Mouse (Mus musculus): ENCODE results near the gene Cd46. TPM values are rescaled to one million over a fixed set of nuclear protein-coding genes. Genes with fewer than 3 reads are reported as not detected.

Gene Cd46
- polyA plus RNA-seq, 1 experiment from 2014 or later, result 0.53 TPM

DNA sequence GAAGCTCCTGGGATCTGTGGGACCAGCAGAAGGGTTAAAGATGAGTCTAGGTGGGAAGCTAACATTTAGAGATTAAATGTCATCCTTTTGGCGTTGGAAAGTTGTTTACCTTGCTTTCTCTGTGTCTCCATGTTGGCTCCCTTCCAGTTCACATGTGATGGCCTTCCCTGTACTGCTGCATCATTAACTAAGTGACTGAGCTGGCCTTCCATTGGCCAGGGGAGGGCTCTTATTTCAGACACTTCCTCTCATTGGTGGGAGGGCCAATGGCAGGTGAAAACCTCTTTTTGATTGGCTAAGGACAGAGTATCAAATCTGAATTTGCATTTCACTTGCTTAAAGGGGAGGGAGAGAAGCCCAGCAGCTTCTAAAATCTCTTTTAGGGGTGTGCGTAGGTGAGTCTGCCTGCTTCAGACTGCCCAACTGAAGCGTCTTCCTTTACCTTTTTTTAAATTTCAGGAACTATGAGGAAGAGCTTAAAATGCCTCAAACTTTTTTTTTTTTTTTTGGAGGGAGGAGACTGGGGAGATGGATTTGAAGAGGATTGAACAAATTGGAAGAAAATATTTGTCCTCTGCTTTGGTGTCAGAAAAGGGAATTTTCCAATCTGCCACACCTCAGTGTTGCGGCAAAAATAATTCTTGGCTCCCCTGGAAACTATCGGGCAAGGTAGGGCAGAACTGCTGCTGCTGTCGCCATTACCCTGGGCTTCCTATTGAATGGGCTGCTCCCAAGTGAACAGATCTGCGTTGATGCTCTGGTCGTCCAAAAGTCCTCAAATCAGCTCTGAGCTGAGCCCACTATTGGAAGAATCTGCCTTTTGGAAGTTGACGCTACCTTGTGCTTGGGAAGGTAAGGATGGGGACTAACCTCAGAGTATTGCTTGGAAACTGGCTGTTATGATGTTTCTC, 73.7 kb downstream of the Cd46 start:
- no peak overlapping the region for H3K27ac ChIP-seq (replicated peaks in 1 of 2; ENCODE audit: control insufficient read depth in 1 of 2, insufficient read depth in 1 of 2, low read depth in 2 of 2, low read length in 2 of 2)
- ATAC-seq (ENCODE audit: insufficient number of reproducible peaks, insufficient read depth, low FRiP score, low read depth), result no peak
- H3K27me3 ChIP-seq (ENCODE audit: control insufficient read depth, insufficient read depth, low read length), result no peaks in the 10 kb centered on the region
- H3K4me2 ChIP-seq (ENCODE audit: low read length), result no peak overlapping the region
- WGBS, result 83% methylated on average over 9 of the region's 9 CpGs
- peaks cover 2 to 4% of the 10 kb centered on the region in 2 experiments; a peak in 1 of 4 replicates for H3K4me1 ChIP-seq (ENCODE audit: control insufficient read depth in 2 of 2, insufficient read depth in 2 of 2, low read length in 2 of 2)
- H3K4me3 ChIP-seq (ENCODE audit: control insufficient read depth in 1 of 2, insufficient read depth in 1 of 2, low read depth in 1 of 2, low read length in 2 of 2), result no peak overlapping the region
- no peaks in the 10 kb centered on the region for H3K36me3 ChIP-seq (ENCODE audit: control insufficient read depth, insufficient read depth, low read length)
- H3K9ac ChIP-seq (ENCODE audit: low read length), result no peak overlapping the region
- H3K9me3 ChIP-seq (ENCODE audit: control insufficient read depth, low read length), result no peaks in the 10 kb centered on the region

DNA sequence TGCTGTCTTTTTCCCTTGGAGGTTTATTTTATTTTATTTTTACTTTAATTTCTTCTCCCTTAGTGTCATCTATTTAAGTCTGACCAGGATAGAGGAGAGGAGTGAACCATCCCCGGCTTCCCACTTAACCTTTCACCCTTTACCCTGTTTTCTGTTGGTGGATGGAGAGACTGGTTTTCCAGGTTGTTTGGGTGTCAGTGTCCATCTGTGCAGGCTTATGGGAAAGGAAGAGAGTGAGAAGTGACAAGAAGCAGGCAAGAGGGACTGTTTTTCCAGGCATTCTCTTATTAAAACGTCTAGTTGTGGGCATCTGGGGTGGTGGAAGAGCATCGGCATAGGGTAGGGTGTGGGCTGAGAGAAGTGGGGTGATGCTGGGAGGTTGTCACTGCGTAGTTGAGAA, 74.4 kb downstream of the Cd46 start:
- H3K36me3 ChIP-seq (ENCODE audit: control insufficient read depth, insufficient read depth, low read length), result no peaks in the 10 kb centered on the region
- no peak overlapping the region for H3K9ac ChIP-seq (ENCODE audit: low read length)
- no peaks in the 10 kb centered on the region for H3K27me3 ChIP-seq (ENCODE audit: control insufficient read depth, insufficient read depth, low read length)
- WGBS, result 69% methylated on average over 4 of the region's 4 CpGs
- no peak for ATAC-seq (ENCODE audit: insufficient number of reproducible peaks, insufficient read depth, low FRiP score, low read depth)
- peaks cover 2 to 4% of the 10 kb centered on the region in 2 experiments; a peak in 1 of 4 replicates for H3K4me1 ChIP-seq (ENCODE audit: control insufficient read depth in 2 of 2, insufficient read depth in 2 of 2, low read length in 2 of 2)
- no peak overlapping the region for H3K27ac ChIP-seq (replicated peaks in 1 of 2; ENCODE audit: control insufficient read depth in 1 of 2, insufficient read depth in 1 of 2, low read depth in 2 of 2, low read length in 2 of 2)
- H3K4me2 ChIP-seq (ENCODE audit: low read length), result no peak overlapping the region
- H3K4me3 ChIP-seq (ENCODE audit: control insufficient read depth in 1 of 2, insufficient read depth in 1 of 2, low read depth in 1 of 2, low read length in 2 of 2), result no peak overlapping the region
- H3K9me3 ChIP-seq (ENCODE audit: control insufficient read depth, low read length), result no peaks in the 10 kb centered on the region

DNA sequence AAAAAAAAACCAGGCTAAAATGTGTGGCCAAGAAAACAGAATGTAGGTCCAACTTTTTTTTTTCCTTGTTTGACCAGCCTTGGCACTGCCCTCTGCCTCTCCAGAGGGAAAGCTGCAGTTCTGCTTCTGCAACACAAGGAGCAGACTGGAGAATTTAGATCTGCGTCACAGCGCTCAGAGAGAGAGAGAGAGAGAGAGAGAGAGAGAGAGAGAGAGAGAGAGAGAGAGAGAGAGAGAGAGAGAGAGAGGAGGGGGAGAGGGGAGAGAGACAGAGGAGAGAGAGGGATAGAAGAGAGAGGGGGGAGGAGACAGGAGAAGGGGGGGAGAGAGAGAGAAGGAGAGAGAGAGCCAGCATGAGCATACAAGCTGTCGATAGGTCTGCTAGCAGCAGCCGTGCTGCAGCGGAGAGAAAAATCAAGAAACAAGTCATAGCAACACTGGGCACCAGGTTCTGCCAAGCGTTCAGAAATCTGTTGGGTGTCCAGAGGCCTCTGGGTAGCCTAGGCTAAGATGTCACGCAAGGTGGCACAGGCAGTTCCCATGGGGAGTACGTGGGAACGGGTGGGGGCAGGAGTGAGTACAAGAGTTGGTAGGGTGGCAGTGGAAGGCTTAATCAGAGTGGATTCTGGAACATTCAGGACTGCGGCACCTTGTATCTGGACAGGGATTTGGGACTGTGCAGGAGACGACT, 75.1 kb downstream of the Cd46 start:
- no peak overlapping the region for H3K27ac ChIP-seq (replicated peaks in 1 of 2; ENCODE audit: control insufficient read depth in 1 of 2, insufficient read depth in 1 of 2, low read depth in 2 of 2, low read length in 2 of 2)
- peaks cover 2 to 4% of the 10 kb centered on the region in 2 experiments; a peak in 1 of 4 replicates for H3K4me1 ChIP-seq (ENCODE audit: control insufficient read depth in 2 of 2, insufficient read depth in 2 of 2, low read length in 2 of 2)
- H3K9me3 ChIP-seq (ENCODE audit: control insufficient read depth, low read length), result no peaks in the 10 kb centered on the region
- peak overlapping the region; percentile 39 for H3K9ac ChIP-seq (ENCODE audit: low read length)
- H3K4me3 ChIP-seq (ENCODE audit: control insufficient read depth in 1 of 2, insufficient read depth in 1 of 2, low read depth in 1 of 2, low read length in 2 of 2), result peak overlapping the region; percentile 16 to 21; a peak in 3 of 4 replicates
- peak; percentile 59; the same call in 1 of the 2 replicates for ATAC-seq (ENCODE audit: insufficient number of reproducible peaks, insufficient read depth, low FRiP score, low read depth)
- H3K27me3 ChIP-seq (ENCODE audit: control insufficient read depth, insufficient read depth, low read length), result no peaks in the 10 kb centered on the region
- no peaks in the 10 kb centered on the region for H3K36me3 ChIP-seq (ENCODE audit: control insufficient read depth, insufficient read depth, low read length)
- H3K4me2 ChIP-seq (ENCODE audit: low read length), result peak overlapping the region; percentile 66
- 48% methylated on average over 11 of the region's 11 CpGs for WGBS

DNA sequence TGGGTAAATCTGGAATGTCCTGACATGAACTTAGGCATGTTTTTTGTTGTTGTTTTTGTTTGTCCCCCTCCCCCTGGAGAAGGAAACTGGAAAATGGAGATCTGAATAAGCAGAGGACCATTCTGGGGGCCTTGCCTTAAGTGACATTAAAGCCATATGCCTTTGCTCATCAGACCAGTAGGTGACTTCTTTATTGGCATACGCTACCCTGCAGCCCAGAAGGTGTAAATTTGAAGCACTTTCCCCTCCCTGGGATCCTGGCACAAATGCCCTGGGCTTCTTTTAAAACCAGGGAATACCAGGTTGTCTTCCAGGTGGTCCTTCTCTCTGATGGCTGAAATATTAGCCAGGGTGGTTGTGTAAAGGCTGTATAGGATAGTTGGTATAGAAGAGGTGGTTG, 76.8 kb downstream of the Cd46 start:
- no peak overlapping the region for H3K27ac ChIP-seq (replicated peaks in 1 of 2; ENCODE audit: control insufficient read depth in 1 of 2, insufficient read depth in 1 of 2, low read depth in 2 of 2, low read length in 2 of 2)
- H3K4me1 ChIP-seq (ENCODE audit: control insufficient read depth in 2 of 2, insufficient read depth in 2 of 2, low read length in 2 of 2), result peaks cover 2 to 4% of the 10 kb centered on the region in 2 experiments; a peak in 1 of 4 replicates
- H3K4me2 ChIP-seq (ENCODE audit: low read length), result no peak overlapping the region
- H3K36me3 ChIP-seq (ENCODE audit: control insufficient read depth, insufficient read depth, low read length), result no peaks in the 10 kb centered on the region
- H3K9ac ChIP-seq (ENCODE audit: low read length), result no peak overlapping the region
- H3K9me3 ChIP-seq (ENCODE audit: control insufficient read depth, low read length), result no peaks in the 10 kb centered on the region
- no peaks in the 10 kb centered on the region for H3K27me3 ChIP-seq (ENCODE audit: control insufficient read depth, insufficient read depth, low read length)
- ATAC-seq (ENCODE audit: insufficient number of reproducible peaks, insufficient read depth, low FRiP score, low read depth), result no peak
- 91% methylated on average over 1 of the region's 1 CpGs for WGBS
- H3K4me3 ChIP-seq (ENCODE audit: control insufficient read depth in 1 of 2, insufficient read depth in 1 of 2, low read depth in 1 of 2, low read length in 2 of 2), result no peak overlapping the region

DNA sequence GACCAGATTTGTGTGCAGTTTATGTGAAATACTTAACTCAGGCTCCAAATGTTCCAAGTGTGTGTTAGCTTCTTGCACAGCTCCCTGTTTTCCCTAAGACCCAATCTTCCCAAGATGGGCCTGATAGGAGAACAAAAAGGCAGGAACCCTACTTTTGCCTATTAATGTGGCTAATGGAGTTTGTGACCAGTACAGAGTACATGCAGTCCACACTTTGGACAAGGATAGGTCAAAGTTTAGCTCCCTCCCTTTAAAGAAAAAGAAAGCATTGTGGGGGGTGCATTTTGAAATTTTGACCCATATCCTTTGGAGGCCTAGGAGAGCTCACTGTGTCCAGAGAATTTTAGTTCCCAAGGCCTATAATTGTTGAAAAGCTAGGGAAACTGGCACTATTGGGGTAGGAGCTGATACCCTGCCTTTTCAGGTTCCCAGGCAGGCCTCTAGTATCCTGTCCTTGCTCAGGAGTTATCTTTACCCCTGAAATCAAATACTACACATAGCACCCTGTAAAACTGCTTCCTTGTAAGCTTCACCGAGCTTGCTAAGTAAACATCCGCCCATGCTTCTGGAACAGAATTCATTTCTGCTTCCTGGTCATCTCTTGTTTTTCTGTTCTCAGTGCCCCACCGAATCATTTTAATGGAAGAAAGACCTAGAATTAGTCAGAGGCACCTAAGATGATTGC, 77.7 kb downstream of the Cd46 start:
- H3K4me3 ChIP-seq (ENCODE audit: control insufficient read depth in 1 of 2, insufficient read depth in 1 of 2, low read depth in 1 of 2, low read length in 2 of 2), result no peak overlapping the region
- 64% methylated on average over 3 of the region's 3 CpGs for WGBS
- no peaks in the 10 kb centered on the region for H3K36me3 ChIP-seq (ENCODE audit: control insufficient read depth, insufficient read depth, low read length)
- H3K4me1 ChIP-seq (ENCODE audit: control insufficient read depth in 2 of 2, insufficient read depth in 2 of 2, low read length in 2 of 2), result peaks cover 2 to 4% of the 10 kb centered on the region in 2 experiments; a peak in 1 of 4 replicates
- ATAC-seq (ENCODE audit: insufficient number of reproducible peaks, insufficient read depth, low FRiP score, low read depth), result no peak
- no peak overlapping the region for H3K9ac ChIP-seq (ENCODE audit: low read length)
- no peak overlapping the region for H3K4me2 ChIP-seq (ENCODE audit: low read length)
- H3K9me3 ChIP-seq (ENCODE audit: control insufficient read depth, low read length), result no peaks in the 10 kb centered on the region
- no peak overlapping the region; a peak in 1 of 4 replicates for H3K27ac ChIP-seq (replicated peaks in 1 of 2; ENCODE audit: control insufficient read depth in 1 of 2, insufficient read depth in 1 of 2, low read depth in 2 of 2, low read length in 2 of 2)
- no peaks in the 10 kb centered on the region for H3K27me3 ChIP-seq (ENCODE audit: control insufficient read depth, insufficient read depth, low read length)

DNA sequence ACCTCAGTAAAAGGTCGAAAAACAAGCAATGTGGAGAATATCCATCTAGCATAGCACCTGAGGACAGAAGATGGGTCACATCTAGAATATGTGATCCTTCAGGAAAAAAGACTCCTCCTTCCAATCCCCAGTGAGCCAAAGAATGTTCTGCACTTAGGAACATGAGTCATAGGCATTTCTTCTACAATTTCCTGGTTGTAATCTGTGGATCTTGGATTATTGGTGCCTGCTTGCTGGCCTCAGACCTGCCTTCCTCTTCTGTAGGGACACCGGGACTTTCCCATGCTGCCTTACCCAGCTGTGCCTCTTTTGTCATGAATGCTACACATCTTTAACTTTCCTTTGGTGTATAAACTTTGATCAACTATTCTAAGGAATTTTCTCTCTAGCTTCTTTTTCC, 79.5 kb downstream of the Cd46 start:
- no peak overlapping the region for H3K9ac ChIP-seq (ENCODE audit: low read length)
- H3K36me3 ChIP-seq (ENCODE audit: control insufficient read depth, insufficient read depth, low read length), result no peaks in the 10 kb centered on the region
- no peaks in the 10 kb centered on the region for H3K27me3 ChIP-seq (ENCODE audit: control insufficient read depth, insufficient read depth, low read length)
- H3K4me3 ChIP-seq (ENCODE audit: control insufficient read depth in 1 of 2, insufficient read depth in 1 of 2, low read depth in 1 of 2, low read length in 2 of 2), result no peak overlapping the region
- H3K9me3 ChIP-seq (ENCODE audit: control insufficient read depth, low read length), result no peaks in the 10 kb centered on the region
- no peak overlapping the region for H3K27ac ChIP-seq (replicated peaks in 1 of 2; ENCODE audit: control insufficient read depth in 1 of 2, insufficient read depth in 1 of 2, low read depth in 2 of 2, low read length in 2 of 2)
- WGBS, result 66% methylated on average over 2 of the region's 2 CpGs
- H3K4me2 ChIP-seq (ENCODE audit: low read length), result no peak overlapping the region
- peaks cover 2 to 4% of the 10 kb centered on the region in 2 experiments; a peak in 1 of 4 replicates for H3K4me1 ChIP-seq (ENCODE audit: control insufficient read depth in 2 of 2, insufficient read depth in 2 of 2, low read length in 2 of 2)
- no peak for ATAC-seq (ENCODE audit: insufficient number of reproducible peaks, insufficient read depth, low FRiP score, low read depth)

DNA sequence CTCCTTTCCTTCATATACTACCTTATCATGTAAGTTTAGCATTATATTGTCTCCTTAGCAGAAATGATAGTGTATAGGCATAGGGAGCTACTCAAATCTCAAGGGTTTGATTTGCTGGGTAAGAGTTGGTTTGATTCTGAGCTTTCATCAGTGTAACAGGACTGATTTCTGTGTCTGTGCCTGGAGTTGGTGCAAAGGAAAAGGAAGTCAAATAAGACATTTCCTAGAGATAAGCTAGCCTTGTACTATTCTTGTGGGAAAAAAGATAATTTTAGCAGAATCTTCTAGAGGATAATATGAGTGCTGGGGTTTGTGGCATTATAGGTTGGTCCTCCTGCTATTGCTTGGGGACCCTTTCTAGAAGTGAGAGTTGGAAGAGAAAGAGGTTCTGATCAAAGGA, 85.8 kb downstream of the Cd46 start:
- no peak overlapping the region for H3K4me2 ChIP-seq (ENCODE audit: low read length)
- no peaks in the 10 kb centered on the region for H3K4me1 ChIP-seq (ENCODE audit: control insufficient read depth in 2 of 2, insufficient read depth in 2 of 2, low read length in 2 of 2)
- no peak overlapping the region for H3K4me3 ChIP-seq (ENCODE audit: control insufficient read depth in 1 of 2, insufficient read depth in 1 of 2, low read depth in 1 of 2, low read length in 2 of 2)
- no peak for ATAC-seq (ENCODE audit: insufficient number of reproducible peaks, insufficient read depth, low FRiP score, low read depth)
- no peak overlapping the region for H3K9ac ChIP-seq (ENCODE audit: low read length)
- H3K9me3 ChIP-seq (ENCODE audit: control insufficient read depth, low read length), result no peaks in the 10 kb centered on the region
- no peak overlapping the region for H3K27ac ChIP-seq (replicated peaks in 1 of 2; ENCODE audit: control insufficient read depth in 1 of 2, insufficient read depth in 1 of 2, low read depth in 2 of 2, low read length in 2 of 2)
- H3K36me3 ChIP-seq (ENCODE audit: control insufficient read depth, insufficient read depth, low read length), result no peaks in the 10 kb centered on the region
- no peaks in the 10 kb centered on the region for H3K27me3 ChIP-seq (ENCODE audit: control insufficient read depth, insufficient read depth, low read length)
